Mouse (Mus musculus) CH12.LX (cell line): ENCODE measurements at regions not wholly inside any gene's neighbourhood (a gene's known extent, or its start where the extent isn't known, plus 50 kb on each side); places are given as distances from the start of the nearest gene placed in this dataset.

ENCODE experiments used
- DNase-seq: peaks from one replicate; pipeline ENCODE4 v3.0.0-alpha.2; 2013; ENCODE audit errors: extremely low read depth
- H3K27ac ChIP-seq: 2 replicates; pipeline ENCODE4 v1.5.1; 2012; ENCODE audit warnings: low read depth, mild to moderate bottlenecking, control low read depth, moderate library complexity; ENCODE audit not compliant: insufficient read depth
- H3K27me3 ChIP-seq: replicated peaks from 2 replicates; pipeline ENCODE3; 2012; ENCODE audit warnings: inconsistent platforms
- H3K36me3 ChIP-seq, 2 experiments: replicated peaks in 1 of 2; 2 replicates each; pipeline versions ENCODE3 to v1.6.1; 2012; ENCODE audit warnings: inconsistent platforms in 1 of 2, low read length in 1 of 2, mild to moderate bottlenecking in 1 of 2, mixed read lengths in 1 of 2, moderate library complexity in 1 of 2; ENCODE audit not compliant: control insufficient read depth in 1 of 2, insufficient read depth in 1 of 2
- H3K4me1 ChIP-seq, 2 experiments: 2 replicates each; pipeline ENCODE4 v1.6.1; 2012; ENCODE audit warnings: inconsistent platforms in 1 of 2, moderate library complexity in 1 of 2; ENCODE audit not compliant: insufficient read depth in 2 of 2, control insufficient read depth in 1 of 2
- H3K4me2 ChIP-seq: 2 replicates; pipeline ENCODE4 v1.6.1; 2012; ENCODE audit warnings: low read depth, mild to moderate bottlenecking, control low read depth; ENCODE audit not compliant: poor library complexity, insufficient read depth, severe bottlenecking
- H3K4me3 ChIP-seq, 3 experiments: fragments of 150-350 bp in 1 of 3; sonication (generic) in 1 of 3; replicated peaks in 1 of 3; 2 replicates each; pipeline versions ENCODE3 to v1.5.1; 2011 to 2012; ENCODE audit warnings: low read depth in 2 of 3, low read length in 2 of 3, mild to moderate bottlenecking in 2 of 3, moderate library complexity in 2 of 3, control low read depth in 1 of 3, improper control_type of control experiment in 1 of 3, inconsistent platforms in 1 of 3, mixed read lengths in 1 of 3; ENCODE audit not compliant: poor library complexity in 1 of 3
- H3K79me2 ChIP-seq: replicated peaks from 2 replicates; pipeline ENCODE4 v1.6.1; 2012; ENCODE audit warnings: mild to moderate bottlenecking, moderate library complexity; ENCODE audit not compliant: control insufficient read depth, poor library complexity, insufficient read depth, severe bottlenecking; ENCODE audit errors: extremely low read depth
- H3K9ac ChIP-seq: 2 replicates; pipeline ENCODE4 v1.6.1; 2012; ENCODE audit warnings: low read depth, mild to moderate bottlenecking, control low read depth, moderate library complexity; ENCODE audit not compliant: insufficient read depth
- H3K9me3 ChIP-seq: replicated peaks from 2 replicates; pipeline ENCODE3; 2012; ENCODE audit warnings: low read length, inconsistent platforms, mixed read lengths
- BHLHE40 ChIP-seq: IDR thresholded peaks from 2 replicates; pipeline ENCODE4 v1.6.1; 2011; ENCODE audit warnings: mild to moderate bottlenecking, low read depth, low read length, improper control_type of control experiment
- CHD1 ChIP-seq: IDR thresholded peaks from 2 replicates; pipeline ENCODE4 v1.6.1; 2012; ENCODE audit warnings: low read depth, low read length, improper control_type of control experiment, inconsistent platforms
- ELF1 ChIP-seq: IDR thresholded peaks from 2 replicates; pipeline ENCODE4 v1.6.1; 2014; ENCODE audit warnings: low read depth, mild to moderate bottlenecking, inconsistent platforms, low read length, improper control_type of control experiment
- EP300 ChIP-seq: IDR thresholded peaks from 2 replicates; pipeline ENCODE4 v1.6.1; 2011; ENCODE audit warnings: low read length, improper control_type of control experiment
- ETS1 ChIP-seq: conservative IDR thresholded peaks from 2 replicates; pipeline ENCODE4 v1.6.1; 2012; ENCODE audit warnings: low read depth, mild to moderate bottlenecking, inconsistent platforms, low read length, improper control_type of control experiment, moderate library complexity
- JUN ChIP-seq: IDR thresholded peaks from 2 replicates; pipeline ENCODE4 v1.6.1; 2011; ENCODE audit warnings: low read depth, mild to moderate bottlenecking, low read length, improper control_type of control experiment, moderate library complexity; ENCODE audit not compliant: insufficient read depth
- JUND ChIP-seq: conservative IDR thresholded peaks from 2 replicates; pipeline ENCODE4 v1.6.1; 2011; ENCODE audit warnings: low read depth, low read length, improper control_type of control experiment
- MAZ ChIP-seq: IDR thresholded peaks from 2 replicates; pipeline ENCODE4 v1.6.1; 2012; ENCODE audit warnings: low read depth, mild to moderate bottlenecking, inconsistent platforms, low read length, improper control_type of control experiment, moderate library complexity
- MEF2A ChIP-seq: IDR thresholded peaks from 2 replicates; pipeline ENCODE4 v1.6.1; 2014; ENCODE audit warnings: low read depth, mild to moderate bottlenecking, inconsistent platforms, low read length, improper control_type of control experiment, borderline replicate concordance
- MYC ChIP-seq: IDR thresholded peaks from 2 replicates; pipeline ENCODE4 v1.6.1; 2011; ENCODE audit warnings: low read depth, mild to moderate bottlenecking, improper control_type of control experiment, low read length
- RCOR1 ChIP-seq: conservative IDR thresholded peaks from 2 replicates; pipeline ENCODE4 v1.6.1; 2012; ENCODE audit warnings: low read depth, mild to moderate bottlenecking, inconsistent platforms, low read length, improper control_type of control experiment
- SIN3A ChIP-seq: IDR thresholded peaks from 2 replicates; pipeline ENCODE4 v1.6.1; 2012; ENCODE audit warnings: low read length, improper control_type of control experiment, inconsistent platforms
- TBP ChIP-seq: conservative IDR thresholded peaks from 2 replicates; pipeline ENCODE4 v1.6.1; 2011; ENCODE audit warnings: low read depth, low read length, improper control_type of control experiment
- USF2 ChIP-seq: conservative IDR thresholded peaks from 2 replicates; pipeline ENCODE4 v1.6.1; 2011; ENCODE audit warnings: low read depth, low read length, improper control_type of control experiment
- ZNF384 ChIP-seq: IDR thresholded peaks from 2 replicates; pipeline ENCODE4 v1.6.1; 2012; ENCODE audit warnings: low read depth, low read length, improper control_type of control experiment, inconsistent platforms
- dilution Hi-C: fragments of 300-500 bp; cut with MboI; formaldehyde crosslinking; loops from 2 replicates; pipeline ENCODE4 v1.14.3; 2020; ENCODE audit warnings: low sequenced_read_pairs; ENCODE audit not compliant: extremely low pct_unique_long_range_greater_than_20kb, extremely low pct_ligation_motif_present
- in situ Hi-C: fragments of 300-500 bp; cut with MboI; formaldehyde crosslinking; loops from 3 replicates; pipeline ENCODE4 v1.14.3; 2019; ENCODE audit warnings: low sequenced_read_pairs, low pct_ligation_motif_present, low pct_unique_long_range_greater_than_20kb, mixed read lengths

GRCm38 (mm10) chr4:120345676-120346465 is 58.7 kb upstream of the Foxo6 start:
- Histone ChIP-seq H3K9ac (no peak overlapping the region), H3K9me3 (peaks cover 6% of the 10 kb centered on the region), H3K4me1 (peaks cover 5 to 17% of the 10 kb centered on the region in 2 experiments; a peak in 3 of 4 replicates), H3K4me2 (no peak overlapping the region), H3K27me3 (peaks cover 19% of the 10 kb centered on the region), H3K27ac (no peak overlapping the region), H3K4me3 (no peak overlapping the region), H3K36me3 (no peaks in the 10 kb centered on the region), H3K79me2 (no peaks in the 10 kb centered on the region)
- in situ Hi-C loops: no loop called here
- dilution Hi-C loops: no loop called here
- no peak for DNase-seq
- TF ChIP-seq RCOR1: no peak
- no peak for TF ChIP-seq ZNF384
- no peak for TF ChIP-seq BHLHE40
- TF ChIP-seq SIN3A: no peak
- no peak for TF ChIP-seq EP300
- TF ChIP-seq MYC: no peak
- no peak for TF ChIP-seq USF2
- no peak for TF ChIP-seq MAZ
- TF ChIP-seq ETS1: no peak
- TF ChIP-seq JUND: no peak

GRCm38 (mm10) chr4:120349841-120350240 is 55.2 kb upstream of the Scmh1 start:
- Histone ChIP-seq H3K4me3 (no peak overlapping the region), H3K79me2 (no peaks in the 10 kb centered on the region), H3K36me3 (no peaks in the 10 kb centered on the region), H3K9ac (no peak overlapping the region), H3K27me3 (peaks cover 46% of the 10 kb centered on the region), H3K4me1 (0 out of 4 replicates have a peak, but pooled peaks cover 0 to 2% of the 10 kb centered on the region in 2 experiments), H3K4me2 (no peak overlapping the region), H3K9me3 (peaks cover 6% of the 10 kb centered on the region), H3K27ac (no peak overlapping the region)
- dilution Hi-C loops: no loop called here
- no peak for DNase-seq
- in situ Hi-C loops: no loop called here
- TF ChIP-seq ELF1 (no peak), JUN (no peak), SIN3A (no peak), TBP (no peak), MEF2A (no peak), CHD1 (no peak)
